Mouse (Mus musculus) kidney, adult 9 months (tissue): ENCODE data around the gene Pdcd11.
"Not testable (repeated sequence)": the region's sequence is repeated elsewhere in the genome, so short reads cannot be mapped to it uniquely, and the experiment has no call there.

Source experiments
- DNase-seq: peaks from one replicate; pipeline ENCODE4 v3.0.0; 2022

The Pdcd11 gene

GRCm38 (mm10) chr19:47128835-47129234 is 38.3 kb downstream of the Pdcd11 start:
- no peak for DNase-seq

- no peak for DNase-seq
Observed at GRCm38 (mm10) chr19:47130551-47131125, 40.1 kb downstream of the Pdcd11 start.

- DNase-seq: no peak
Observed at GRCm38 (mm10) chr19:47133161-47133560, 42.6 kb downstream of the Pdcd11 start.

GRCm38 (mm10) chr19:47135568-47135967 is 45.0 kb downstream of the Pdcd11 start:
- DNase-seq: no peak

- no peak for DNase-seq
Observed at GRCm38 (mm10) chr19:47136170-47136569, 45.6 kb downstream of the Pdcd11 start.

GRCm38 (mm10) chr19:47137051-47137581 is 46.5 kb downstream of the Pdcd11 start:
- peak; percentile 39 for DNase-seq

GRCm38 (mm10) chr19:47137771-47138421 is 47.3 kb downstream of the Pdcd11 start, which contains the start of gene Calhm2:
Gene Calhm2 (minus strand): TSS chr19:47138294.
- DNase-seq: no peak

GRCm38 (mm10) chr19:47139611-47140010 is 49.0 kb downstream of the Pdcd11 start:
- DNase-seq: not testable (repeated sequence)

- no peak for DNase-seq
Observed at GRCm38 (mm10) chr19:47142438-47142837, 51.9 kb downstream of the Pdcd11 start.

GRCm38 (mm10) chr19:47144154-47144553 is 53.6 kb downstream of the Pdcd11 start, which contains the start of gene Calhm1:
Gene Calhm1 (minus strand): TSS chr19:47144254.
- no peak for DNase-seq

GRCm38 (mm10) chr19:47148267-47148847 is 57.8 kb downstream of the Pdcd11 start:
- no peak for DNase-seq

- peak; percentile 20 for DNase-seq
Observed at GRCm38 (mm10) chr19:47149854-47150253, 59.3 kb downstream of the Pdcd11 start.

GRCm38 (mm10) chr19:47151332-47152061 is 60.9 kb downstream of the Pdcd11 start:
- no peak for DNase-seq

GRCm38 (mm10) chr19:47152062-47152369 is 61.4 kb downstream of the Pdcd11 start:
- DNase-seq: no peak

- DNase-seq: no peak
Observed at GRCm38 (mm10) chr19:47153767-47154166, 63.2 kb downstream of the Pdcd11 start.

- DNase-seq: no peak
Observed at GRCm38 (mm10) chr19:47157664-47158063, 67.1 kb downstream of the Pdcd11 start, which contains the start of gene Calhm3. Gene Calhm3 (minus strand): TSS chr19:47157764.

- no peak for DNase-seq
Observed at GRCm38 (mm10) chr19:47161669-47162068, 71.1 kb downstream of the Pdcd11 start.

GRCm38 (mm10) chr19:47163176-47163744 is 72.7 kb downstream of the Pdcd11 start:
- no peak for DNase-seq

GRCm38 (mm10) chr19:47166758-47167157 is 76.2 kb downstream of the Pdcd11 start:
- DNase-seq: no peak

GRCm38 (mm10) chr19:47167617-47168214 is 77.1 kb downstream of the Pdcd11 start:
- no peak for DNase-seq

- peak; percentile 48 for DNase-seq
Observed at GRCm38 (mm10) chr19:47168223-47168622, 77.7 kb downstream of the Pdcd11 start.

GRCm38 (mm10) chr19:47168793-47169412 is 78.3 kb downstream of the Pdcd11 start:
- DNase-seq: peak; percentile 89
